Mouse (Mus musculus) spleen, postnatal 14 days (tissue): Measurements from ENCODE around the gene Gm10719.
A peak's percentile ranks its signal among the peaks of the same experiment; 100 is the strongest.
"Not testable (repeated sequence)": the region's sequence is repeated elsewhere in the genome, so short reads cannot be mapped to it uniquely, and the experiment has no call there.

Experiments
- DNase-seq, 2 experiments: peaks; one replicate each; pipeline ENCODE4 v3.0.0; 2021 to 2022; ENCODE audit warnings: low spot score in 2 of 2

Gene Gm10719

GRCm38 (mm10) chr9:3025653-3026052 lies 8.4 kb downstream of the Gm10719 start:
- DNase-seq: peak; percentile 84 to 86

- DNase-seq: not testable (repeated sequence)
Observed at GRCm38 (mm10) chr9:3026136-3026535, 8.9 kb downstream of the Gm10719 start.

GRCm38 (mm10) chr9:3026741-3027140 lies 9.5 kb downstream of the Gm10719 start:
- not testable (repeated sequence) for DNase-seq

GRCm38 (mm10) chr9:3027200-3027599 lies 10.0 kb downstream of the Gm10719 start:
- not testable (repeated sequence) for DNase-seq

- peak; percentile 47 to 49 for DNase-seq
Observed at GRCm38 (mm10) chr9:3029276-3030000, 12.2 kb downstream of the Gm10719 start.

- DNase-seq: not testable (repeated sequence)
Observed at GRCm38 (mm10) chr9:3030677-3031318, 13.6 kb downstream of the Gm10719 start.

GRCm38 (mm10) chr9:3034299-3034698 lies 17.1 kb downstream of the Gm10719 start, which contains the start of gene Gm17535:
Gm17535 (plus strand) TSS chr9:3034599.
- DNase-seq: not testable (repeated sequence)

- DNase-seq: not testable (repeated sequence)
Observed at GRCm38 (mm10) chr9:3036577-3036976, 19.4 kb downstream of the Gm10719 start, which contains the start of gene Gm10715. Gm10715 (plus strand) TSS chr9:3036877.

GRCm38 (mm10) chr9:3038161-3038560 lies 21.0 kb downstream of the Gm10719 start:
- DNase-seq: not testable (repeated sequence)
